ENCODE assay signal across 12 mouse cellular contexts in the genomic region with DNA sequence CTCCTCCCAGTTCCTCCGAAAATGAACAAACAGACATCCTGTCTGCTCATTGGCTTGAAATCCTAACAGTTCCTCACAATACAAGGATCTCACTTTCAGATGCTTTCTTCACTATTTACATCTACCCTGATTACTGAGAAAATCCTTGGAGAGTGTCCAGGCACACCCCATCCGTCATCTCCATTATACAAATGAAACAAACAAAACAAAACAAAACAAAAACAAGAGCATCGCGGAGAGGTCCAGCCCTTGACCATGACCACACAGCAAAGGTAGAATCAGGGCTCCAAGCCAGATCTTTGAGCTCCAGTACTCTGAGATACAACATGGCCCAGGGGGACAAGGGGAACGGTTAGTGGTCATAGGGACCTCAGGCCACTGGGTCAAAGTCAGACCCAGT. TPM values are rescaled to one million over a fixed set of nuclear protein-coding genes. Genes with fewer than 3 reads are reported as not detected.
DNase-seq lines count a peak whose midpoint lies in the region; ATAC-seq and TF ChIP-seq lines count a peak whose summit lies in the region.
"Had no signal": no experiment of that assay in that cellular context is flagged by ENCODE, and none has a peak within 500 bp of the region (broad histone marks: within the 10 kb centered on the region; RNA-seq: fewer than 3 reads in every experiment).

No protein-coding gene starts in this region.

- H3K4me2 ChIP-seq in intestine, embryonic 14.5 days (ENCODE audit: low read length), result peak overlapping the region; percentile 6; the same call in 1 of the 2 replicates
- H3K4me2 ChIP-seq in neural tube, embryonic 14.5 days (ENCODE audit: low read depth, low read length), result peak overlapping the region; percentile 100
- H3K4me2 ChIP-seq in liver, embryonic 11.5 days, result no peak overlapping the region

- H3K4me3 ChIP-seq in layer of hippocampus, adult 2 months, result peak overlapping the region; percentile 26; the same call in 1 of the 2 replicates
- no peak overlapping the region for H3K4me3 ChIP-seq in intestine, embryonic 14.5 days (ENCODE audit: low read depth, low read length)
- no peak overlapping the region for H3K4me3 ChIP-seq in neural tube, embryonic 14.5 days (ENCODE audit: low read depth, low read length)
- H3K4me3 ChIP-seq in liver, embryonic 11.5 days (ENCODE audit: low read depth, low read length), result no peak overlapping the region

- DNase-seq in adrenal gland, postnatal 10 days, result peak; percentile 9
- no peak for DNase-seq in adrenal gland, adult 8-10 months
- no peak for DNase-seq in layer of hippocampus, adult 2 months (ENCODE audit: low spot score in 2 of 2)
- no peak for DNase-seq in layer of hippocampus, postnatal 36 days
- no peak for DNase-seq in intestine, embryonic 14.5 days (ENCODE audit: low spot score)
- DNase-seq in liver, embryonic 11.5 days (ENCODE audit: low spot score), result no peak
- DNase-seq: liver; thymus, adult 18-20 months had no signal

- TF ChIP-seq CTCF in layer of hippocampus, adult 2 months (conservative IDR thresholded peaks at IDR 0.05), result no peak

- H3K27ac ChIP-seq in layer of hippocampus, adult 2 months, result peak overlapping the region; percentile 36; the same call in 1 of the 2 replicates
- H3K27ac ChIP-seq in intestine, embryonic 14.5 days (ENCODE audit: low read depth), result no peak overlapping the region
- H3K27ac ChIP-seq in neural tube, embryonic 14.5 days (ENCODE audit: low read depth, low read length), result no peak overlapping the region
- no peak overlapping the region for H3K27ac ChIP-seq in liver, embryonic 11.5 days (ENCODE audit: low read depth, low read length)

- no peak overlapping the region for H3K9ac ChIP-seq in intestine, embryonic 14.5 days (ENCODE audit: low read length)
- 0 out of 2 replicates have a peak overlapping the region, but pooled peaks have one; percentile 18 for H3K9ac ChIP-seq in neural tube, embryonic 14.5 days (replicated peaks; ENCODE audit: low read depth, low read length)
- H3K9ac ChIP-seq in liver, embryonic 11.5 days (ENCODE audit: low read depth, low read length), result no peak overlapping the region

- peaks cover 12% of the 10 kb centered on the region for H3K36me3 ChIP-seq in intestine, embryonic 14.5 days (ENCODE audit: control insufficient read depth, insufficient read depth, low read length)
- H3K36me3 ChIP-seq in neural tube, embryonic 14.5 days (ENCODE audit: control insufficient read depth, insufficient read depth, low read length), result no peaks in the 10 kb centered on the region
- no peaks in the 10 kb centered on the region for H3K36me3 ChIP-seq in liver, embryonic 11.5 days (ENCODE audit: control insufficient read depth, insufficient read depth, low read length)

- H3K27me3 ChIP-seq in intestine, embryonic 14.5 days (replicated peaks; ENCODE audit: control insufficient read depth, insufficient read depth, low read length), result no peaks in the 10 kb centered on the region
- H3K27me3 ChIP-seq in neural tube, embryonic 14.5 days (ENCODE audit: control insufficient read depth, insufficient read depth, low read length), result no peaks in the 10 kb centered on the region
- H3K27me3 ChIP-seq in liver, embryonic 11.5 days (replicated peaks; ENCODE audit: control insufficient read depth, insufficient read depth, low read length), result peaks cover 30% of the 10 kb centered on the region

- no peaks in the 10 kb centered on the region for H3K9me3 ChIP-seq in intestine, embryonic 14.5 days (ENCODE audit: control insufficient read depth, low read length)
- no peaks in the 10 kb centered on the region for H3K9me3 ChIP-seq in neural tube, embryonic 14.5 days (ENCODE audit: control insufficient read depth, low read length)
- no peaks in the 10 kb centered on the region for H3K9me3 ChIP-seq in liver, embryonic 11.5 days (ENCODE audit: control insufficient read depth, low read length)

- WGBS in intestine, embryonic 14.5 days, result 65% methylated on average over 5 of the region's 5 CpGs
- WGBS in neural tube, embryonic 14.5 days, result 60% methylated on average over 5 of the region's 5 CpGs
- 80% methylated on average over 5 of the region's 5 CpGs for WGBS in liver, embryonic 11.5 days

- ATAC-seq in intestine, embryonic 14.5 days (replicated peaks; ENCODE audit: low FRiP score, low TSS enrichment, low read depth), result no peak
- no peak for ATAC-seq in neural tube, embryonic 14.5 days (ENCODE audit: low read depth)
- ATAC-seq in liver, embryonic 11.5 days (replicated peaks; ENCODE audit: low FRiP score), result no peak
- no peak for ATAC-seq in megakaryocyte progenitor cell, adult 5-6 weeks (replicated peaks; ENCODE audit: poor library complexity)

- H3K4me1 ChIP-seq in intestine, embryonic 14.5 days (replicated peaks; ENCODE audit: control insufficient read depth, insufficient read depth, low read length), result peaks cover 79% of the 10 kb centered on the region
- H3K4me1 ChIP-seq in neural tube, embryonic 14.5 days (ENCODE audit: control insufficient read depth, insufficient read depth, low read length), result peaks cover 80% of the 10 kb centered on the region
- H3K4me1 ChIP-seq in liver, embryonic 11.5 days (replicated peaks; ENCODE audit: control insufficient read depth, insufficient read depth, low read length), result peaks cover 54% of the 10 kb centered on the region

RNA-seq across cellular contexts. Expression of a gene that starts 4.3 kb away (rescaled TPM):
- 10 to 100 TPM; 30.3 to 35.9 TPM for total RNA-seq in adrenal gland, postnatal 10 days (2021)
- total RNA-seq in adrenal gland, adult 8-10 months (2022), result 10 to 100 TPM; 38.6 to 50.0 (median 46.5) TPM
- 10 to 100 TPM; 31.4 to 36.3 TPM for total RNA-seq in layer of hippocampus, adult 2 months (2021)
- 10 to 100 TPM; 37.4 to 37.6 TPM for total RNA-seq in layer of hippocampus, postnatal 36 days (2021)
- polyA plus RNA-seq in intestine, embryonic 14.5 days (2014; fragmentation: Nextera tagmentation; extraction: Ambion mirVana), result 4.7 and 6.1 TPM in 2 replicates
- polyA plus RNA-seq in neural tube, embryonic 14.5 days (2014; fragmentation: Nextera tagmentation; extraction: Ambion mirVana), result 10.0 and 10.2 TPM in 2 replicates
- 4.0 and 5.3 TPM in 2 replicates for polyA plus RNA-seq in liver, embryonic 11.5 days (2014; fragmentation: Nextera tagmentation; extraction: Ambion mirVana)
- total RNA-seq in megakaryocyte progenitor cell, adult 5-6 weeks (2015), result 1.9 and 2.9 TPM in 2 replicates
- 2.3 and 2.4 TPM in 2 replicates for total RNA-seq in megakaryocyte progenitor cell, adult 5-6 weeks (2017)

RNA-seq across cellular contexts. Expression of a gene that starts 12.1 kb away (rescaled TPM):
- total RNA-seq in adrenal gland, postnatal 10 days (2021), result not detected
- not detected for total RNA-seq in adrenal gland, adult 8-10 months (2022)
- not detected for total RNA-seq in layer of hippocampus, adult 2 months (2021)
- not detected for total RNA-seq in layer of hippocampus, postnatal 36 days (2021)
- not detected in 2 replicates for polyA plus RNA-seq in intestine, embryonic 14.5 days (2014; fragmentation: Nextera tagmentation; extraction: Ambion mirVana)
- not detected in 2 replicates for polyA plus RNA-seq in neural tube, embryonic 14.5 days (2014; fragmentation: Nextera tagmentation; extraction: Ambion mirVana)
- polyA plus RNA-seq in liver, embryonic 11.5 days (2014; fragmentation: Nextera tagmentation; extraction: Ambion mirVana), result not detected in 2 replicates
- not detected in 2 replicates for total RNA-seq in megakaryocyte progenitor cell, adult 5-6 weeks (2015)
- total RNA-seq in megakaryocyte progenitor cell, adult 5-6 weeks (2017), result not detected in 2 replicates
- total RNA-seq: common myeloid progenitor, adult 5-6 weeks; hematopoietic stem cell, adult 5-6 weeks had no signal

Comparison
In these comparisons a context has a peak if more than half of its experiments do, and no peak if none do; other contexts are left out.
1. RNA of a gene that starts 4.3 kb away (total RNA-seq): 38.6 to 50.0 TPM in adrenal gland, adult 8-10 months, 37.4 to 37.6 TPM in layer of hippocampus, postnatal 36 days, 31.4 to 36.3 TPM in layer of hippocampus, adult 2 months and 30.3 to 35.9 TPM in adrenal gland, postnatal 10 days; 1.9 to 2.9 TPM in megakaryocyte progenitor cell, adult 5-6 weeks; every median in the first group is over 4 times any median in the second.